Mouse (Mus musculus) stomach, postnatal 0 days (tissue): ENCODE measurements around the gene Plgrkt. TPM values are rescaled to one million over a fixed set of nuclear protein-coding genes. Genes with fewer than 3 reads are reported as not detected.

Source experiments
- ATAC-seq: fragments of 200-750 bp; cut with Nextera tagmentation; 2 replicates; pipeline ENCODE4 v1.8.0; 2017; ENCODE audit not compliant: low FRiP score, low TSS enrichment
- DNase-seq: peaks from one replicate; pipeline ENCODE4 v3.0.0-alpha.2; 2016; ENCODE audit warnings: low spot score
- H3K27ac ChIP-seq: fragments of 300-500 bp; sonication (generic); replicated peaks from 2 replicates; pipeline ENCODE4 v1.5.1; 2014; ENCODE audit warnings: mild to moderate bottlenecking, control low read depth
- H3K27me3 ChIP-seq: fragments of 300-500 bp; sonication (generic); 2 replicates; pipeline ENCODE4 v1.6.1; 2014; ENCODE audit warnings: low read length; ENCODE audit not compliant: control insufficient read depth, insufficient read depth
- H3K36me3 ChIP-seq: fragments of 300-500 bp; sonication (generic); 2 replicates; pipeline ENCODE4 v1.6.1; 2014; ENCODE audit warnings: low read length, mixed read lengths; ENCODE audit not compliant: control insufficient read depth, insufficient read depth
- H3K4me1 ChIP-seq: fragments of 300-500 bp; sonication (generic); replicated peaks from 2 replicates; pipeline ENCODE4 v1.6.1; 2014; ENCODE audit warnings: antibody characterized with exemption; ENCODE audit not compliant: control insufficient read depth, insufficient read depth
- H3K4me2 ChIP-seq: fragments of 300-500 bp; sonication (generic); replicated peaks from 2 replicates; pipeline ENCODE4 v1.6.1; 2014; ENCODE audit warnings: low read depth, mild to moderate bottlenecking, control low read depth, moderate library complexity
- H3K4me3 ChIP-seq: fragments of 300-500 bp; sonication (generic); 2 replicates; pipeline ENCODE4 v1.5.1; 2014; ENCODE audit warnings: low read depth, low read length, control low read depth
- H3K9ac ChIP-seq: fragments of 300-500 bp; sonication (generic); 2 replicates; pipeline ENCODE4 v1.6.1; 2014; ENCODE audit warnings: mild to moderate bottlenecking, low read length, control low read depth, mixed read lengths
- H3K9me3 ChIP-seq: fragments of 300-500 bp; sonication (generic); 2 replicates; pipeline ENCODE4 v1.6.1; 2016; ENCODE audit warnings: low read length; ENCODE audit not compliant: control insufficient read depth
- CTCF ChIP-seq: IDR thresholded peaks from 2 replicates; pipeline ENCODE4 v1.5.1; 2016; ENCODE audit warnings: antibody characterized with exemption, low read depth, mild to moderate bottlenecking, moderate library complexity
- EP300 ChIP-seq: optimal IDR thresholded peaks from 2 replicates; pipeline ENCODE3; 2016; ENCODE audit warnings: antibody characterized with exemption
- WGBS: fragments of 180-500 bp; shearing (Covaris S2); extraction: QIAGEN DNeasy Blood & Tissue Kit; methylation state at CpG from one replicate; pipeline ENCODE4 v1.1.7; 2014; 5-methylcytosine and 5-hydroxymethylcytosine counted together
- polyA plus RNA-seq: library from polyadenylated mRNA; unstranded; fragments of >200 nt; fragmentation: Nextera tagmentation; extraction: Ambion mirVana; gene quantifications from 2 replicates; pipeline ENCODE4 v1.2.1, GENCODE M21; 2015

Gene Plgrkt
- polyA plus RNA-seq, 1 experiment from 2014 or later: 169 TPM

DNA sequence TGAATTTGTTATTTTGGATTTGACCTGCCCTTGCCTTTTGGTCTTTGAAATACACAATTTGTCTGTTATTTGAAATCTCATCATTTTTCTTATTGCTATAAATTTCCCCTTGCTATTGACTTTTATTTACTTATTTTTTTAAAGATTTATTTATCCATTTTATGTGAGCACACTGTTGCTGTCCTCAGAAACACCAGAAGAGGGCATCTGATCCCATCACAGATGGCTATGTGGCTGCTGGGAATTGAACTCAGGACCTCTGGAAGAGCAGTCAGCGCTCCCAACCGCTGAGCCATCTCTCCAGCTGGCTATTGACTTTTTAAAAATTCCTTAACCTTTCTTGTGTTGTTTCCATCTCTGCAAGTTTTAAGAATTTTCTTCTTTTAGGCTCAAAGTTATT, 30.6 kb downstream of the Plgrkt start:
- Histone ChIP-seq H3K9ac (no peak overlapping the region), H3K4me3 (no peak overlapping the region), H3K4me2 (no peak overlapping the region), H3K27ac (no peak overlapping the region), H3K27me3 (no peaks in the 10 kb centered on the region), H3K36me3 (no peaks in the 10 kb centered on the region), H3K9me3 (no peaks in the 10 kb centered on the region), H3K4me1 (no peaks in the 10 kb centered on the region)
- DNase-seq (no peak), ATAC-seq (no peak)
- TF ChIP-seq CTCF: no peak
- no peak for TF ChIP-seq EP300
- WGBS: 87% methylated on average over 2 of the region's 2 CpGs

GRCm38 (mm10) chr19:29334068-29334745, 33.0 kb downstream of the Plgrkt start, which contains the start of gene Rln1:
TSS of gene Rln1 (minus strand) at chr19:29334670.
- 3% methylated on average over 23 of the region's 23 CpGs for WGBS
- peak within 1 kb of the TSS; percentile 39 for H3K4me3 ChIP-seq

GRCm38 (mm10) chr19:29326822-29327552, 40.2 kb downstream of the Plgrkt start:
- Histone ChIP-seq H3K27me3 (no peaks in the 10 kb centered on the region), H3K9me3 (no peaks in the 10 kb centered on the region), H3K9ac (no peak overlapping the region), H3K4me3 (no peak overlapping the region), H3K4me2 (no peak overlapping the region), H3K27ac (no peak overlapping the region), H3K36me3 (no peaks in the 10 kb centered on the region), H3K4me1 (no peaks in the 10 kb centered on the region)
- TF ChIP-seq EP300: no peak
- no peak for TF ChIP-seq CTCF
- WGBS: 77% methylated on average over 13 of the region's 13 CpGs
- ATAC-seq (no peak), DNase-seq (no peak)

More at GRCm38 (mm10) chr19:29334068-29334745, 33.0 kb downstream of the Plgrkt start, which contains the start of gene Rln1:
- ATAC-seq: peak; percentile 80
- TF ChIP-seq EP300 (no peak), CTCF (no peak)
- Histone ChIP-seq H3K4me1 (no peaks in the 10 kb centered on the region), H3K4me2 (peak within 1 kb of the TSS; percentile 69), H3K9ac (peak within 1 kb of the TSS; percentile 41), H3K27me3 (no peaks in the 10 kb centered on the region), H3K9me3 (no peaks in the 10 kb centered on the region), H3K27ac (no peak within 1 kb of the TSS), H3K36me3 (no peaks in the 10 kb centered on the region)
- DNase-seq: peak; percentile 55

DNA sequence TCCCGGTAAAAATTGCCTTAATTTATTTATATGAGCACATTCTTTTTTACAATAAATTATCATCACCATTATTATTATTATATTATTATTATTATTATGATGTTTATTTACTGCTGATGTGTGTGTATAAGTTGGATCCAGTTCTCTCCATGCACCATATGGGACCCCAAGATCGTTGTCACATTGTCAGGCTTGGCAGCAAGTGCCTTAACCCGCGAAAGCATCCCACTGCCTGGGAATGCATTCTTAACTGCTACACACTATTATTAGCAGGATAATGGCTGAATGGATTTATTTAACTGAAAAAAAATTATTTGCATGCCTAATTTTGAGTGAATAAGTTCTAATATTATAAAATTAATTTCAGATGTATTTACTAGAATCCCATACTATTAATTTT, 40.8 kb downstream of the Plgrkt start:
- TF ChIP-seq EP300 (no peak), CTCF (no peak)
- 86% methylated on average over 4 of the region's 4 CpGs for WGBS
- H3K36me3 ChIP-seq: no peaks in the 10 kb centered on the region
- no peaks in the 10 kb centered on the region for H3K4me1 ChIP-seq
- H3K9ac ChIP-seq: no peak overlapping the region
- no peak overlapping the region for H3K4me2 ChIP-seq
- no peak overlapping the region for H3K27ac ChIP-seq
- no peaks in the 10 kb centered on the region for H3K9me3 ChIP-seq
- ATAC-seq (no peak), DNase-seq (no peak)
- H3K4me3 ChIP-seq: no peak overlapping the region
- H3K27me3 ChIP-seq: no peaks in the 10 kb centered on the region

GRCm38 (mm10) chr19:29325852-29326180, 41.4 kb downstream of the Plgrkt start:
- H3K9ac ChIP-seq: no peak overlapping the region
- H3K27me3 ChIP-seq: no peaks in the 10 kb centered on the region
- DNase-seq: no peak
- no peaks in the 10 kb centered on the region for H3K9me3 ChIP-seq
- no peak overlapping the region for H3K27ac ChIP-seq
- H3K4me2 ChIP-seq: peak overlapping the region; percentile 58
- H3K4me3 ChIP-seq: no peak overlapping the region
- ATAC-seq: no peak
- WGBS: 42% methylated on average over 9 of the region's 9 CpGs
- H3K4me1 ChIP-seq: no peaks in the 10 kb centered on the region
- no peak for TF ChIP-seq EP300
- TF ChIP-seq CTCF: no peak
- no peaks in the 10 kb centered on the region for H3K36me3 ChIP-seq
